ENCODE assay signal across 8 mouse cellular contexts in genomic region chr2:174472407-174472806, GRCm38 (mm10). TPM values are rescaled to one million over a fixed set of nuclear protein-coding genes. Genes with fewer than 3 reads are reported as not detected.
A peak's percentile ranks its signal among the peaks of the same experiment; 100 is the strongest.
DNase-seq lines count a peak whose midpoint lies in the region; ATAC-seq and TF ChIP-seq lines count a peak whose summit lies in the region.

No protein-coding gene starts in this region.

- ATAC-seq in kidney, postnatal 0 days (replicated peaks; ENCODE audit: low FRiP score, low read depth): peak; percentile 43
- ATAC-seq in heart, postnatal 0 days (ENCODE audit: insufficient read depth, low read depth): peak; percentile 21
- ATAC-seq in megakaryocyte, adult 5-6 weeks (ENCODE audit: poor library complexity, severe bottlenecking): peak; percentile 41

- peaks cover 4% of the 10 kb centered on the region; the same call in 1 of the 2 replicates for H3K4me1 ChIP-seq in kidney, postnatal 0 days (replicated peaks; ENCODE audit: insufficient read depth, low read length)
- H3K4me1 ChIP-seq in bone marrow macrophage, adult 2 months (ENCODE audit: control insufficient read depth, insufficient read depth, low read length): peaks cover 30% of the 10 kb centered on the region
- peaks cover 15% of the 10 kb centered on the region for H3K4me1 ChIP-seq in heart, postnatal 0 days (ENCODE audit: control insufficient read depth, insufficient read depth)

- H3K27ac ChIP-seq in kidney, postnatal 0 days: peak overlapping the region; percentile 86
- peak overlapping the region; percentile 78 for H3K27ac ChIP-seq in bone marrow macrophage, adult 2 months (ENCODE audit: insufficient read depth, low read depth, low read length)
- H3K27ac ChIP-seq in heart, postnatal 0 days (ENCODE audit: low read depth): peak overlapping the region; percentile 87

- H3K4me2 ChIP-seq in kidney, postnatal 0 days (ENCODE audit: low read length): peak overlapping the region; percentile 76
- H3K4me2 ChIP-seq in heart, postnatal 0 days (ENCODE audit: low read depth, low read length): peak overlapping the region; percentile 78

- H3K36me3 ChIP-seq in kidney, postnatal 0 days (ENCODE audit: insufficient read depth, low read length): peaks cover 4% of the 10 kb centered on the region; the same call in 1 of the 2 replicates
- H3K36me3 ChIP-seq in heart, postnatal 0 days (replicated peaks; ENCODE audit: control insufficient read depth, insufficient read depth, low read length): peaks cover 26% of the 10 kb centered on the region

- DNase-seq in kidney, postnatal 0 days (ENCODE audit: low spot score): no peak
- DNase-seq in kidney, postnatal 25 days: no peak
- DNase-seq in heart, postnatal 0 days (ENCODE audit: low spot score): no peak
- DNase-seq in right cerebral cortex, postnatal 10 days (ENCODE audit: low spot score in 2 of 2): no peak
- no peak for DNase-seq in right cerebral cortex, adult 2 months (ENCODE audit: low spot score in 2 of 2)
- DNase-seq in left cerebral cortex, adult 8-10 months (ENCODE audit: low spot score in 2 of 2): no peak

- no peaks in the 10 kb centered on the region for H3K9me3 ChIP-seq in kidney, postnatal 0 days (replicated peaks; ENCODE audit: low read length)
- no peaks in the 10 kb centered on the region for H3K9me3 ChIP-seq in heart, postnatal 0 days (replicated peaks; ENCODE audit: control insufficient read depth, low read length)

- peak; percentile 50; the same call in 1 of the 2 replicates for TF ChIP-seq EP300 in heart, postnatal 0 days (IDR thresholded peaks at IDR 0.05; ENCODE audit: low read depth)

- no peak for TF ChIP-seq CTCF in kidney, postnatal 0 days (IDR thresholded peaks at IDR 0.05; ENCODE audit: low read depth)
- TF ChIP-seq CTCF in bone marrow macrophage, adult 2 months (IDR thresholded peaks at IDR 0.05; ENCODE audit: low read depth, low read length): no peak
- TF ChIP-seq CTCF in heart, postnatal 0 days (IDR thresholded peaks at IDR 0.05; ENCODE audit: low read depth): no peak

- H3K4me3 ChIP-seq in kidney, postnatal 0 days (replicated peaks; ENCODE audit: low read depth, low read length): peak overlapping the region; percentile 65
- peak overlapping the region; percentile 93 for H3K4me3 ChIP-seq in bone marrow macrophage, adult 2 months (ENCODE audit: insufficient read depth, low read length)
- peak overlapping the region; percentile 76 for H3K4me3 ChIP-seq in heart, postnatal 0 days (ENCODE audit: low read depth, low read length)

- TF ChIP-seq POLR2A in bone marrow macrophage, adult 2 months (IDR thresholded peaks at IDR 0.05; ENCODE audit: borderline replicate concordance, low read depth, low read length): no peak

- peak overlapping the region; percentile 83 for H3K9ac ChIP-seq in kidney, postnatal 0 days (ENCODE audit: low read depth, low read length)
- peak overlapping the region; percentile 81 for H3K9ac ChIP-seq in heart, postnatal 0 days (replicated peaks; ENCODE audit: low read depth, low read length)

- 6% methylated on average over 30 of the region's 30 CpGs for WGBS in kidney, postnatal 0 days
- 5% methylated on average over 30 of the region's 30 CpGs for WGBS in heart, postnatal 0 days

- H3K27me3 ChIP-seq in kidney, postnatal 0 days (ENCODE audit: insufficient read depth, low read length): no peaks in the 10 kb centered on the region
- no peaks in the 10 kb centered on the region for H3K27me3 ChIP-seq in heart, postnatal 0 days (ENCODE audit: control insufficient read depth, insufficient read depth, low read length)

RNA-seq across cellular contexts. Expression of gene Prelid3b, which starts 0.5 kb away (rescaled TPM):
- 98.9 and 105 TPM in 2 replicates for polyA plus RNA-seq in kidney, postnatal 0 days (2015; fragmentation: Nextera tagmentation; extraction: Ambion mirVana)
- polyA plus RNA-seq in bone marrow macrophage, adult 2 months (2012; ENCODE audit: insufficient read depth, insufficient read length, missing spikeins): 38.5 and 45.1 TPM in 2 replicates
- total RNA-seq in heart, postnatal 0 days (2014; rRNA removed; ENCODE audit: low replicate concordance): 83.5 and 118 TPM in 2 replicates
- 144 and 155 TPM in 2 replicates for polyA plus RNA-seq in heart, postnatal 0 days (2015; fragmentation: Nextera tagmentation; extraction: Ambion mirVana)
- 62.1 and 66.9 TPM in 2 replicates for total RNA-seq in megakaryocyte, adult 5-6 weeks (2015)
- total RNA-seq in megakaryocyte, adult 5-6 weeks (2017): 141 and 145 TPM in 2 replicates
- 10 to 100 TPM; 48.1 to 58.5 (median 53.5) TPM for total RNA-seq in left cerebral cortex, adult 8-10 months (2022)

RNA-seq across cellular contexts. Expression of gene Atp5e, which starts 8.5 kb away (rescaled TPM):
- polyA plus RNA-seq in kidney, postnatal 0 days (2015; fragmentation: Nextera tagmentation; extraction: Ambion mirVana): 1,098 and 1,156 TPM in 2 replicates
- polyA plus RNA-seq in bone marrow macrophage, adult 2 months (2012; ENCODE audit: insufficient read depth, insufficient read length, missing spikeins): 460 TPM in 2 replicates
- total RNA-seq in heart, postnatal 0 days (2014; rRNA removed; ENCODE audit: low replicate concordance): 761 and 1,121 TPM in 2 replicates
- polyA plus RNA-seq in heart, postnatal 0 days (2015; fragmentation: Nextera tagmentation; extraction: Ambion mirVana): 2,030 and 2,121 TPM in 2 replicates
- 421 and 466 TPM in 2 replicates for total RNA-seq in megakaryocyte, adult 5-6 weeks (2015)
- total RNA-seq in megakaryocyte, adult 5-6 weeks (2017): 212 and 256 TPM in 2 replicates
- 100 to 1,000 TPM; 263 to 320 (median 287) TPM for total RNA-seq in left cerebral cortex, adult 8-10 months (2022)

RNA-seq across cellular contexts. Expression of gene Tubb1, which starts 21.9 kb away (rescaled TPM):
- 0.32 and 0.41 TPM in 2 replicates for polyA plus RNA-seq in kidney, postnatal 0 days (2015; fragmentation: Nextera tagmentation; extraction: Ambion mirVana)
- not detected in 2 replicates for polyA plus RNA-seq in bone marrow macrophage, adult 2 months (2012; ENCODE audit: insufficient read depth, insufficient read length, missing spikeins)
- 1.0 TPM in 1 of 2 replicates, not detected in the other for total RNA-seq in heart, postnatal 0 days (2014; rRNA removed; ENCODE audit: low replicate concordance)
- polyA plus RNA-seq in heart, postnatal 0 days (2015; fragmentation: Nextera tagmentation; extraction: Ambion mirVana): 0.73 and 0.74 TPM in 2 replicates
- total RNA-seq in megakaryocyte, adult 5-6 weeks (2015): not detected in 2 replicates
- 0.26 and 0.53 TPM in 2 replicates for total RNA-seq in megakaryocyte, adult 5-6 weeks (2017)
- total RNA-seq in left cerebral cortex, adult 8-10 months (2022): under 1 TPM in 2 of 4 experiments, not detected in 2; 0.23 to 0.87 TPM

RNA-seq across cellular contexts. Expression of gene Ctsz, which starts 33.6 kb away (rescaled TPM):
- polyA plus RNA-seq in kidney, postnatal 0 days (2015; fragmentation: Nextera tagmentation; extraction: Ambion mirVana): 131 and 132 TPM in 2 replicates
- polyA plus RNA-seq in bone marrow macrophage, adult 2 months (2012; ENCODE audit: insufficient read depth, insufficient read length, missing spikeins): 896 and 916 TPM in 2 replicates
- 72.8 and 75.9 TPM in 2 replicates for total RNA-seq in heart, postnatal 0 days (2014; rRNA removed; ENCODE audit: low replicate concordance)
- polyA plus RNA-seq in heart, postnatal 0 days (2015; fragmentation: Nextera tagmentation; extraction: Ambion mirVana): 61.7 and 64.3 TPM in 2 replicates
- total RNA-seq in megakaryocyte, adult 5-6 weeks (2015): 265 and 282 TPM in 2 replicates
- total RNA-seq in megakaryocyte, adult 5-6 weeks (2017): 388 and 414 TPM in 2 replicates
- total RNA-seq in left cerebral cortex, adult 8-10 months (2022): 100 to 1,000 TPM in 2 of 4 experiments, 10 to 100 TPM in 2; 46.1 to 188 (median 93.9) TPM

RNA-seq across cellular contexts. Expression of gene Nelfcd, which starts 56.8 kb away (rescaled TPM):
- polyA plus RNA-seq in kidney, postnatal 0 days (2015; fragmentation: Nextera tagmentation; extraction: Ambion mirVana): 69.6 and 79.0 TPM in 2 replicates
- 25.6 and 32.0 TPM in 2 replicates for polyA plus RNA-seq in bone marrow macrophage, adult 2 months (2012; ENCODE audit: insufficient read depth, insufficient read length, missing spikeins)
- 30.1 and 36.0 TPM in 2 replicates for total RNA-seq in heart, postnatal 0 days (2014; rRNA removed; ENCODE audit: low replicate concordance)
- polyA plus RNA-seq in heart, postnatal 0 days (2015; fragmentation: Nextera tagmentation; extraction: Ambion mirVana): 56.3 and 60.4 TPM in 2 replicates
- total RNA-seq in megakaryocyte, adult 5-6 weeks (2015): 24.5 and 25.5 TPM in 2 replicates
- total RNA-seq in megakaryocyte, adult 5-6 weeks (2017): 26.3 and 39.0 TPM in 2 replicates
- total RNA-seq in left cerebral cortex, adult 8-10 months (2022): 10 to 100 TPM; 50.1 to 55.5 (median 53.0) TPM
